Mouse (Mus musculus): ENCODE results near the gene Dab1. TPM values are rescaled to one million over a fixed set of nuclear protein-coding genes. Genes with fewer than 3 reads are reported as not detected.

The Dab1 gene
- polyA plus RNA-seq, 1 experiment from 2014 or later, result 22.8 TPM

GRCm38 (mm10) chr4:103878841-103879240 lies 259.7 kb downstream of the Dab1 start:
- H3K4me2 ChIP-seq (ENCODE audit: low read length), result no peak overlapping the region
- no peak overlapping the region for H3K9ac ChIP-seq (ENCODE audit: low read depth, low read length)
- H3K4me1 ChIP-seq (replicated peaks; ENCODE audit: insufficient read depth, low read length), result no peaks in the 10 kb centered on the region
- WGBS, result 76% methylated on average over 4 of the region's 4 CpGs
- no peaks in the 10 kb centered on the region for H3K27me3 ChIP-seq (ENCODE audit: insufficient read depth, low read length)
- no peak overlapping the region for H3K4me3 ChIP-seq (replicated peaks; ENCODE audit: low read depth, low read length)
- DNase-seq (ENCODE audit: low spot score) (no peak), ATAC-seq (replicated peaks; ENCODE audit: low FRiP score, low read depth) (no peak)
- H3K36me3 ChIP-seq (ENCODE audit: insufficient read depth, low read length), result no peaks in the 10 kb centered on the region
- H3K27ac ChIP-seq, result no peak overlapping the region
- no peaks in the 10 kb centered on the region for H3K9me3 ChIP-seq (replicated peaks; ENCODE audit: low read length)
- no peak for TF ChIP-seq CTCF (IDR thresholded peaks at IDR 0.05; ENCODE audit: low read depth)

GRCm38 (mm10) chr4:103881641-103882040 lies 262.5 kb downstream of the Dab1 start:
- Histone ChIP-seq H3K4me2 (ENCODE audit: low read length) (no peak overlapping the region), H3K4me1 (replicated peaks; ENCODE audit: insufficient read depth, low read length) (no peaks in the 10 kb centered on the region), H3K36me3 (ENCODE audit: insufficient read depth, low read length) (no peaks in the 10 kb centered on the region), H3K27ac (no peak overlapping the region), H3K27me3 (ENCODE audit: insufficient read depth, low read length) (no peaks in the 10 kb centered on the region), H3K4me3 (replicated peaks; ENCODE audit: low read depth, low read length) (no peak overlapping the region), H3K9me3 (replicated peaks; ENCODE audit: low read length) (no peaks in the 10 kb centered on the region), H3K9ac (ENCODE audit: low read depth, low read length) (no peak overlapping the region)
- TF ChIP-seq CTCF (IDR thresholded peaks at IDR 0.05; ENCODE audit: low read depth), result no peak
- DNase-seq (ENCODE audit: low spot score), result no peak
- no peak for ATAC-seq (replicated peaks; ENCODE audit: low FRiP score, low read depth)
- 71% methylated on average over 3 of the region's 3 CpGs for WGBS

- WGBS, result 90% methylated on average over 2 of the region's 2 CpGs
- DNase-seq (ENCODE audit: low spot score) (no peak), ATAC-seq (replicated peaks; ENCODE audit: low FRiP score, low read depth) (no peak)
- Histone ChIP-seq H3K27me3 (ENCODE audit: insufficient read depth, low read length) (no peaks in the 10 kb centered on the region), H3K27ac (no peak overlapping the region), H3K9me3 (replicated peaks; ENCODE audit: low read length) (no peaks in the 10 kb centered on the region), H3K4me2 (ENCODE audit: low read length) (no peak overlapping the region), H3K9ac (ENCODE audit: low read depth, low read length) (no peak overlapping the region), H3K4me3 (replicated peaks; ENCODE audit: low read depth, low read length) (no peak overlapping the region), H3K4me1 (replicated peaks; ENCODE audit: insufficient read depth, low read length) (no peaks in the 10 kb centered on the region), H3K36me3 (ENCODE audit: insufficient read depth, low read length) (no peaks in the 10 kb centered on the region)
- TF ChIP-seq CTCF (IDR thresholded peaks at IDR 0.05; ENCODE audit: low read depth), result no peak
These were observed 268.9 kb downstream of the Dab1 start for GRCm38 (mm10) chr4:103888086-103888485.

- H3K4me1 ChIP-seq (replicated peaks; ENCODE audit: insufficient read depth, low read length), result no peaks in the 10 kb centered on the region
- WGBS, result 95% methylated on average over 3 of the region's 3 CpGs
- no peak overlapping the region for H3K4me2 ChIP-seq (ENCODE audit: low read length)
- H3K9me3 ChIP-seq (replicated peaks; ENCODE audit: low read length), result no peaks in the 10 kb centered on the region
- H3K9ac ChIP-seq (ENCODE audit: low read depth, low read length), result no peak overlapping the region
- H3K36me3 ChIP-seq (ENCODE audit: insufficient read depth, low read length), result no peaks in the 10 kb centered on the region
- ATAC-seq (replicated peaks; ENCODE audit: low FRiP score, low read depth), result no peak
- DNase-seq (ENCODE audit: low spot score), result no peak
- H3K27ac ChIP-seq, result no peak overlapping the region
- no peak overlapping the region for H3K4me3 ChIP-seq (replicated peaks; ENCODE audit: low read depth, low read length)
- TF ChIP-seq CTCF (IDR thresholded peaks at IDR 0.05; ENCODE audit: low read depth), result no peak
- H3K27me3 ChIP-seq (ENCODE audit: insufficient read depth, low read length), result no peaks in the 10 kb centered on the region
These were observed 270.0 kb downstream of the Dab1 start for GRCm38 (mm10) chr4:103889110-103889509.

GRCm38 (mm10) chr4:103896806-103897205 lies 277.6 kb downstream of the Dab1 start:
- DNase-seq (ENCODE audit: low spot score) (peak; percentile 89), ATAC-seq (replicated peaks; ENCODE audit: low FRiP score, low read depth) (peak; percentile 74)
- 46% methylated on average over 4 of the region's 4 CpGs for WGBS
- no peaks in the 10 kb centered on the region for H3K9me3 ChIP-seq (replicated peaks; ENCODE audit: low read length)
- H3K4me1 ChIP-seq (replicated peaks; ENCODE audit: insufficient read depth, low read length), result no peaks in the 10 kb centered on the region
- no peak for TF ChIP-seq CTCF (IDR thresholded peaks at IDR 0.05; ENCODE audit: low read depth)
- no peak overlapping the region for H3K27ac ChIP-seq
- no peaks in the 10 kb centered on the region for H3K36me3 ChIP-seq (ENCODE audit: insufficient read depth, low read length)
- H3K27me3 ChIP-seq (ENCODE audit: insufficient read depth, low read length), result no peaks in the 10 kb centered on the region
- no peak overlapping the region for H3K4me3 ChIP-seq (replicated peaks; ENCODE audit: low read depth, low read length)
- H3K4me2 ChIP-seq (ENCODE audit: low read length), result no peak overlapping the region
- no peak overlapping the region for H3K9ac ChIP-seq (ENCODE audit: low read depth, low read length)

GRCm38 (mm10) chr4:103897702-103898101 lies 278.5 kb downstream of the Dab1 start:
- no peak for ATAC-seq (replicated peaks; ENCODE audit: low FRiP score, low read depth)
- no peaks in the 10 kb centered on the region for H3K27me3 ChIP-seq (ENCODE audit: insufficient read depth, low read length)
- no peak for TF ChIP-seq CTCF (IDR thresholded peaks at IDR 0.05; ENCODE audit: low read depth)
- no peak overlapping the region for H3K27ac ChIP-seq
- WGBS, result 46% methylated on average over 6 of the region's 6 CpGs
- H3K4me2 ChIP-seq (ENCODE audit: low read length), result no peak overlapping the region
- H3K9ac ChIP-seq (ENCODE audit: low read depth, low read length), result no peak overlapping the region
- no peaks in the 10 kb centered on the region for H3K36me3 ChIP-seq (ENCODE audit: insufficient read depth, low read length)
- no peaks in the 10 kb centered on the region for H3K4me1 ChIP-seq (replicated peaks; ENCODE audit: insufficient read depth, low read length)
- DNase-seq (ENCODE audit: low spot score), result no peak
- H3K9me3 ChIP-seq (replicated peaks; ENCODE audit: low read length), result no peaks in the 10 kb centered on the region
- no peak overlapping the region for H3K4me3 ChIP-seq (replicated peaks; ENCODE audit: low read depth, low read length)

GRCm38 (mm10) chr4:103911441-103911840 lies 292.3 kb downstream of the Dab1 start:
- no peak overlapping the region for H3K4me3 ChIP-seq (replicated peaks; ENCODE audit: low read depth, low read length)
- H3K27me3 ChIP-seq (ENCODE audit: insufficient read depth, low read length), result no peaks in the 10 kb centered on the region
- DNase-seq (ENCODE audit: low spot score), result peak; percentile 21
- no peak for ATAC-seq (replicated peaks; ENCODE audit: low FRiP score, low read depth)
- H3K36me3 ChIP-seq (ENCODE audit: insufficient read depth, low read length), result no peaks in the 10 kb centered on the region
- no peaks in the 10 kb centered on the region for H3K9me3 ChIP-seq (replicated peaks; ENCODE audit: low read length)
- WGBS, result 15% methylated on average over 4 of the region's 4 CpGs
- H3K9ac ChIP-seq (ENCODE audit: low read depth, low read length), result no peak overlapping the region
- no peak for TF ChIP-seq CTCF (IDR thresholded peaks at IDR 0.05; ENCODE audit: low read depth)
- H3K4me1 ChIP-seq (replicated peaks; ENCODE audit: insufficient read depth, low read length), result no peaks in the 10 kb centered on the region
- no peak overlapping the region for H3K4me2 ChIP-seq (ENCODE audit: low read length)
- H3K27ac ChIP-seq, result no peak overlapping the region

All from kidney, postnatal 0 days (tissue).